Mouse (Mus musculus) forebrain, postnatal 0 days (tissue): ENCODE data around the gene Trpv4. TPM values are rescaled to one million over a fixed set of nuclear protein-coding genes. Genes with fewer than 3 reads are reported as not detected.
A peak's percentile ranks its signal among the peaks of the same experiment; 100 is the strongest.

Experiments used
- ATAC-seq: fragments of 200-750 bp; cut with Nextera tagmentation; 2 replicates; pipeline ENCODE4 v1.8.0; 2017; ENCODE audit warnings: mild to moderate bottlenecking, moderate library complexity
- DNase-seq: peaks from one replicate; pipeline ENCODE4 v3.0.0-alpha.2; 2015
- H3K27ac ChIP-seq: fragments of 300-500 bp; sonication (generic); 2 replicates; pipeline ENCODE4 v1.5.1; 2014; ENCODE audit warnings: low read depth, mild to moderate bottlenecking, antibody characterized with exemption, low read length, moderate library complexity, mixed read lengths
- H3K27me3 ChIP-seq: fragments of 300-500 bp; sonication (generic); 2 replicates; pipeline ENCODE4 v1.6.1; 2014; ENCODE audit warnings: mild to moderate bottlenecking, low read length, mixed read lengths; ENCODE audit not compliant: insufficient read depth
- H3K36me3 ChIP-seq: fragments of 300-500 bp; sonication (generic); 2 replicates; pipeline ENCODE4 v1.6.1; 2014; ENCODE audit warnings: mild to moderate bottlenecking, moderate library complexity; ENCODE audit not compliant: insufficient read depth
- H3K4me1 ChIP-seq: fragments of 300-500 bp; sonication (generic); 2 replicates; pipeline ENCODE4 v1.6.1; 2014; ENCODE audit warnings: antibody characterized with exemption; ENCODE audit not compliant: insufficient read depth
- H3K4me2 ChIP-seq: fragments of 300-500 bp; sonication (generic); 2 replicates; pipeline ENCODE4 v1.6.1; 2014; ENCODE audit warnings: low read depth, mild to moderate bottlenecking, moderate library complexity
- H3K4me3 ChIP-seq: fragments of 300-500 bp; sonication (generic); 2 replicates; pipeline ENCODE4 v1.5.1; 2014; ENCODE audit warnings: low read depth, low read length, mixed read lengths
- H3K9ac ChIP-seq: fragments of 300-500 bp; sonication (generic); 2 replicates; pipeline ENCODE4 v1.6.1; 2014; ENCODE audit warnings: mild to moderate bottlenecking
- H3K9me3 ChIP-seq: fragments of 300-500 bp; sonication (generic); 2 replicates; pipeline ENCODE4 v1.6.1; 2016; ENCODE audit warnings: low read length
- CTCF ChIP-seq: sonication (generic); IDR thresholded peaks from 2 replicates; pipeline ENCODE4 v1.5.1; 2016; ENCODE audit warnings: antibody characterized with exemption, control low read depth, low read depth
- WGBS: fragments of 180-500 bp; shearing (Covaris S2); extraction: QIAGEN DNeasy Blood & Tissue Kit; methylation state at CpG from one replicate; pipeline ENCODE4 v1.1.7; 2014; 5-methylcytosine and 5-hydroxymethylcytosine counted together
- polyA plus RNA-seq: library from polyadenylated mRNA; unstranded; fragments of >200 nt; fragmentation: Nextera tagmentation; extraction: Ambion mirVana; gene quantifications from 2 replicates; pipeline ENCODE4 v1.2.1, GENCODE M21; 2015
- total RNA-seq: library from RNA; depleted of rRNA; stranded (reverse); fragments of >200 nt; gene quantifications from 2 replicates; pipeline ENCODE4 v1.2.3, GENCODE M21; 2014

Gene Trpv4
- total and polyA plus RNA-seq, 2 experiments from 2014 or later = 0.81 to 2.4 TPM

DNA sequence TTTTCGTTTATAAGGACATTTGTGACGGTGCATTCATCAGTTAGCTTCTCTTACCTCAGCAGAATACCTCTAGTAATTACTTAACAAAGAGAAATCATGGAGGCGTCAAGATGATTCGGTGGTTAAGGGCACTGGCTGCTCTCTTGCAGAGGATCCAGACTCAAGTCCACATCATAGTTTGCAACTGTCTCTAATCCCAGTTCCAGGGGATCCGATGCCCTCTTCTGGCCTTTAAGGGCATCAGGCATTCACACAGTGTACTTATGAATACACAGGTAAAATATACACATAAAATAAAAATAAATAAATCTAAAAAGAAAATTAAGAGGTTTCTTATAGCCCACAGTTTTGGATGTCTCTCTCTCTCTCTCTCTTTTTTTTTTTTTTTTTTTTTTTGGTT lies 37.6 kb upstream of the Trpv4 start:
- DNase-seq = no peak
- whole genome bisulfite sequencing = 68% methylated on average over 5 of the region's 5 CpGs
- H3K9me3 ChIP-seq = no peaks in the 10 kb centered on the region
- no peaks in the 10 kb centered on the region for H3K4me1 ChIP-seq
- H3K36me3 ChIP-seq = no peaks in the 10 kb centered on the region
- TF ChIP-seq CTCF = no peak
- H3K9ac ChIP-seq = no peak overlapping the region
- no peak overlapping the region for H3K27ac ChIP-seq
- no peak overlapping the region for H3K4me2 ChIP-seq
- H3K27me3 ChIP-seq = 0 out of 2 replicates have a peak, but pooled peaks cover 8% of the 10 kb centered on the region
- no peak for ATAC-seq
- no peak overlapping the region for H3K4me3 ChIP-seq

DNA sequence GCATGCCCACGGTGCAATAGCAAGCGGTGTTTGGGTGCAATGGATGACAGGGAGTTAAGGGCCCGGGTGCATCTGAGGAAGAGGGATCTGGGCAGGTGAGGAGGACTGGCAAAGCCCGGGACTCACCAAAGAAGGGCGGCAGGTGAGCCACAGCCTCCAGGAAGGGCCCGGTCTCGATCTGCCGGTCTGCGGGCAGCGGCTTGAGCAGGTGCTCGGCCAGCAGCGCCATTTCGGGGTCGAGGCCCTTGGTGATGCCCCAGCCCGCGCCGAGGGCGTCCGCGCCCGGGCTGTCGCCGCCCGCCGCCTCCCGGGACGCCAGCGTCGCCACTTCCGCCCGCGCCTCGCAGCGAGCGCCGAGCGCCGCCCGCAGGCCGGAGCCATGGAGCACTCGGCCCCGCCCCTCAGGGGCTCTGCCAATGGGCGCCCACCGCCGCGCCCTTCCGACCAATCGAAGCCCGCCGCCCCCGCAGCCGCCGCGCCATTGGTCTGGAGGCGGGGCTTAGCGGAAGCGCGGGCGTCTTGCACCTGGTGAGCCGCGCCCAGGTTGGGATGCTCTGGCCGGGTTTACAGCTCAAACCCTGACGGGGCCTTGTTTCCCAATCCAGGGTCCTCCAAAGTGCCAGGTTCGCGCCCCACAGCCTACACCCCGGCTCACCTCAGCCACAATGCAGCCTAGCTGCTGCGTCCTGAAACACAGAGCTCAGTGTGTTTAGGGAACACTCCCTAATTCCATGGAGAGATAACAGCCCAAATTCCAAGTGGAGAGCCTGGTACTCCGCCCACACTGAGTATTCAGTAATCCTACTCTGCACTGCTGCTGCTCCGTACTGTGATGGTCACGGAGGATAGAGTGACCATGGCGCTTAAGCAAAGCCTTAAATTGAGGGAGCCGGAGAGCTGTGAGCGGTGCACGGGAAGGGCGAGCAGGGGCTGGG lies 32.7 kb upstream of the Trpv4 start, which contains the start of gene Gltp:
Gene Gltp (minus strand): TSS at position 352 of the 935 bp plus-strand sequence.
- ATAC-seq (peak; percentile 99), DNase-seq (peak; percentile 95)
- H3K4me2 ChIP-seq = peak within 1 kb of the TSS; percentile 90
- 4% methylated on average over 59 of the region's 75 CpGs for WGBS
- H3K9ac ChIP-seq = peak within 1 kb of the TSS; percentile 74
- TF ChIP-seq CTCF = peak; percentile 45
- peak within 1 kb of the TSS; percentile 70 for H3K4me3 ChIP-seq
- H3K9me3 ChIP-seq = no peaks in the 10 kb centered on the region
- H3K36me3 ChIP-seq = no peaks in the 10 kb centered on the region
- 0 out of 2 replicates have a peak, but pooled peaks cover 8% of the 10 kb centered on the region for H3K27me3 ChIP-seq
- H3K4me1 ChIP-seq = no peaks in the 10 kb centered on the region
- H3K27ac ChIP-seq = no peak within 1 kb of the TSS

DNA sequence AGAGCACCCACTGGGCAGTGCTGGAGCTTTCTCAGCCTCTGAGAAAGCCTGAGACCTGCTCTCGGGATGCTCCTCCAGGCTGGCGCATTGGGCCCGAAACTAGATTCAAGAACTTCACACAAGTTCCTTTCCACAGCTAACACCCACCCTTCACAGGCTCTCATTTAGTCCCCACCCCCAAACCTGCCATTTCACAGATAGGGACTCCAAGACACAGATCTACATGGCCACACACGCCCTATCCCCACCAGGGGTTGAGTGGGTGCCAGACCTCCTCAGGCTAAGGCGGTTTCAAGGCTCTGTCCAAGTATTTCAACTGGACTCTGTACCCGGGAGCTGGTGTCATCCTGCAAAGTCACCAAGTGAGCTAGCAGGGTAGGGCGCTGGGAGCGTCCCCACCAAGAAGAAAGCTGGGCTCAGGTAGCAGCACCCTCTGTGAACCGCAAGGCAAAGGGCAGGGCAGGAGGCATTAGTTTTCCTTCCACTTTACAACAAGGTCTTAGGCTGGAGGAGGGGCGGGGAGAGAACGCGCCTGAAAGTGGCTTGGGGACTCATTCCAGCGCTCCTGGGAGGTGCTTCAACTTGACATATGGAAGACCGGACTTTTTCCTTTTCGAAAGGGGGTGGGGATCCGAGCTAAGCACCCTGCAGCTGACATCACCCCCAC lies 31.6 kb upstream of the Trpv4 start:
- no peaks in the 10 kb centered on the region for H3K9me3 ChIP-seq
- H3K36me3 ChIP-seq = no peaks in the 10 kb centered on the region
- no peak overlapping the region for H3K27ac ChIP-seq
- H3K27me3 ChIP-seq = 0 out of 2 replicates have a peak, but pooled peaks cover 8% of the 10 kb centered on the region
- TF ChIP-seq CTCF = no peak
- no peaks in the 10 kb centered on the region for H3K4me1 ChIP-seq
- H3K9ac ChIP-seq = peak overlapping the region; percentile 74
- H3K4me2 ChIP-seq = peak overlapping the region; percentile 90
- H3K4me3 ChIP-seq = peak overlapping the region; percentile 70
- DNase-seq = no peak
- 18% methylated on average over 16 of the region's 16 CpGs for WGBS
- ATAC-seq = no peak

DNA sequence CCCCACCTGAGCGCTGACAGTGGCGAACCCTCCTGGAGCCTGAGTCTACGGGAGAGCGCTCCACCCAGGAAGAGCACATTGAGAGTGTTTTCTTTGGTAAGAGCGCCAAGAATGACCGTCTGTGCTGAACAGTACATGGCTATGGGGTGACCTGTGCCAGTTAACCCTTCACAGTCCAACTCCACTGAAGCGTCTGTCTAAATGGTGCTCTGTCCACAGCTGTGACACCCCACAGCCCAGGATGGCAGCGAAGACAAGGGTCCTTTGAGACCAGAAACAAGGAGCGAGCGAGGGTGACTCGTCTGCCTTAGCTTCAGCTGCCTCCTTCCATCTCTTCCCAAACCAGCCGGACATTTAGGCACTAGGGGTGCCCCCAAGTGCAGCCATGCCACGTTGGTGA lies 30.5 kb upstream of the Trpv4 start:
- Histone ChIP-seq H3K9me3 (no peaks in the 10 kb centered on the region), H3K36me3 (no peaks in the 10 kb centered on the region), H3K4me2 (no peak overlapping the region), H3K27ac (no peak overlapping the region), H3K4me3 (no peak overlapping the region), H3K9ac (no peak overlapping the region), H3K27me3 (0 out of 2 replicates have a peak, but pooled peaks cover under 1% of the 10 kb centered on the region), H3K4me1 (no peaks in the 10 kb centered on the region)
- no peak for TF ChIP-seq CTCF
- WGBS = 83% methylated on average over 13 of the region's 13 CpGs
- ATAC-seq (no peak; the same call in 1 of the 2 replicates), DNase-seq (no peak)

DNA sequence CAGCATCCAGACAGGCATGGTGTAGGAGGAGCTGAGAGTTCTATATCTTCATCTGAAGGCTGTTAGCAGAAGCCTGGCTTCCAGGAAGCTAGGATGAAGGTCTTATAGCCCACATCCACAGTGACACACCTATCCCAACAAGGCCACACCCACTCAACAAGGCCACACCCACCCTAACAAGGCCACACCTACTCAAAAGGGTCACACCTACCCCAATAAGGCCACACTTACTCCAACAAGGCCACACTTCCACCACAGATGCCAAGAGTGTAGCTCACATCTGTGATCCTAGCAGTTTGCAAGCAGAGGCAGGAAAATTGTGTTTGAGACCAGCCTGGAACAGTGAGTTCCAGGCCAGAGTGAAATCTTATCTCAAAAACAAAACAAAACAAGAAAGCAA lies 29.7 kb upstream of the Trpv4 start:
- H3K36me3 ChIP-seq = no peaks in the 10 kb centered on the region
- no peak overlapping the region for H3K4me3 ChIP-seq
- H3K4me1 ChIP-seq = no peaks in the 10 kb centered on the region
- no peak overlapping the region for H3K9ac ChIP-seq
- H3K27me3 ChIP-seq = no peaks in the 10 kb centered on the region
- H3K4me2 ChIP-seq = no peak overlapping the region
- H3K9me3 ChIP-seq = no peaks in the 10 kb centered on the region
- H3K27ac ChIP-seq = no peak overlapping the region
- DNase-seq (no peak), ATAC-seq (no peak)
- TF ChIP-seq CTCF = no peak

DNA sequence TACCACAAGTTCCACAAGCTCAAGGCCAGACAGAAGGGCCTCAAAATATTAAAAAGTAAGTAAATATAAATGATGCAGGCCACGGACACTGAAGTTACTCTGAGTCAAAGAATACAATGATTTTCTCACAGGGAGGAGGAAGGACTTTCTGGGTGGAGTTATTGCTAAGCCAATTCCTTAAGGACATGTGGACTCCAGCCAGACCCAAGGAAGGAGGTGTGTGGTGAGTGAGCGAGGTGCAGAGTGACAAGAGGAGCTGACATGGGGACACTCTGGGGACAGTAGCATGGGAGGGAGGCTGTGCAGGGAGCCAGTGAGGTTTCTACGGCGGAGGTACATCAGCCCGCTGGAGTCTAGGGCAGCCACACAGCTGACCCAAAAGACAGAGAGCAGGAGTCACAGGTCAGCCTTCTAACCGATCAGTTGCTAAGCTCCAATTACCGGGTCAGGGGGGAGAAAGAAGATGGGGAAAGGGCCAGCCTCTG lies 28.5 kb upstream of the Trpv4 start:
- ATAC-seq (no peak), DNase-seq (no peak)
- H3K4me2 ChIP-seq = no peak overlapping the region
- no peaks in the 10 kb centered on the region for H3K9me3 ChIP-seq
- H3K4me3 ChIP-seq = no peak overlapping the region
- no peak overlapping the region for H3K27ac ChIP-seq
- WGBS = 76% methylated on average over 7 of the region's 7 CpGs
- H3K9ac ChIP-seq = no peak overlapping the region
- H3K4me1 ChIP-seq = no peaks in the 10 kb centered on the region
- no peaks in the 10 kb centered on the region for H3K36me3 ChIP-seq
- TF ChIP-seq CTCF = no peak
- H3K27me3 ChIP-seq = no peaks in the 10 kb centered on the region

DNA sequence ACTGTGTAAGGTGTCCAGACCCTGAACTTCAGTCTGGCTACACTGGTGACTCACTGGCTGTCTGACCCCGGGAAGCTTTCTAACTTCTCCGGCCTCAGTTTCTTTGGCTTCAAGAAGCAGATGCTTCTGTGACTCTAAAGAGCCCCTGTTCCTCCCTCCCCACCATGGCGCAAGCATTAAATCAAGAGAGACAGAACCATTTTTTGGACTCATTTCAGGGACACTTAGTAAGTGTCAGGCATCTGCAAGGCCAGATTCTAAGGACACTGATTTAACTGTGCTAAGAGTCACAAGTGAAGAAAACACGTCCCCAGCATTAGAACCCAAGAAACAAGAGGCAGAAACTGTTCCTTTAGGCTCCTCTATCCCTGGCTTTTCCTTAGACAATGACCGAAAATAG lies 27.8 kb upstream of the Trpv4 start:
- H3K4me3 ChIP-seq = no peak overlapping the region
- ATAC-seq = no peak
- H3K9ac ChIP-seq = no peak overlapping the region
- no peak overlapping the region for H3K27ac ChIP-seq
- H3K36me3 ChIP-seq = no peaks in the 10 kb centered on the region
- no peak for TF ChIP-seq CTCF
- no peak overlapping the region for H3K4me2 ChIP-seq
- no peaks in the 10 kb centered on the region for H3K27me3 ChIP-seq
- 92% methylated on average over 5 of the region's 5 CpGs for WGBS
- H3K9me3 ChIP-seq = no peaks in the 10 kb centered on the region
- no peaks in the 10 kb centered on the region for H3K4me1 ChIP-seq
- DNase-seq = no peak
